Mouse (Mus musculus): ENCODE data around the gene Mfsd12. TPM values are rescaled to one million over a fixed set of nuclear protein-coding genes. Genes with fewer than 3 reads are reported as not detected.

Gene Mfsd12
- polyA plus RNA-seq, 1 experiment from 2014 or later = 9.8 TPM

Small RNAs within 50 kb of the gene (microRNA-seq; reads per million reads assigned to microRNA genes)
- not detected for gene Mir6913 (ENCODE audit: borderline number of aligned reads)

Other genes with a start within 250 kb of the Mfsd12 start
- gene Zbtb7a, start 222.3 kb upstream of the Mfsd12 start, polyA plus RNA-seq (2014; fragmentation: Nextera tagmentation; extraction: Ambion mirVana) = 24.1 and 25.9 TPM in 2 replicates
- gene Pias4, start 189.6 kb upstream of the Mfsd12 start, polyA plus RNA-seq (2014; fragmentation: Nextera tagmentation; extraction: Ambion mirVana) = 33.2 and 35.6 TPM in 2 replicates
- 549 and 578 TPM in 2 replicates for gene Eef2, start 180.9 kb upstream of the Mfsd12 start, polyA plus RNA-seq (2014; fragmentation: Nextera tagmentation; extraction: Ambion mirVana)
- gene Dapk3, start 174.5 kb upstream of the Mfsd12 start, polyA plus RNA-seq (2014; fragmentation: Nextera tagmentation; extraction: Ambion mirVana) = 53.4 and 58.3 TPM in 2 replicates
- not detected in 2 replicates for gene 4930442H23Rik, start 173.6 kb upstream of the Mfsd12 start, polyA plus RNA-seq (2014; fragmentation: Nextera tagmentation; extraction: Ambion mirVana)
- gene Nmrk2, start 155.4 kb upstream of the Mfsd12 start, polyA plus RNA-seq (2014; fragmentation: Nextera tagmentation; extraction: Ambion mirVana) = 1.2 and 1.7 TPM in 2 replicates
- gene Atcay, start 126.7 kb upstream of the Mfsd12 start, polyA plus RNA-seq (2014; fragmentation: Nextera tagmentation; extraction: Ambion mirVana) = 2.3 and 2.4 TPM in 2 replicates
- 6.5 and 9.7 TPM in 2 replicates for gene Zfr2, start 124.3 kb upstream of the Mfsd12 start, polyA plus RNA-seq (2014; fragmentation: Nextera tagmentation; extraction: Ambion mirVana)
- gene Matk, start 104.6 kb upstream of the Mfsd12 start, polyA plus RNA-seq (2014; fragmentation: Nextera tagmentation; extraction: Ambion mirVana) = 4.9 and 5.4 TPM in 2 replicates
- 196 and 206 TPM in 2 replicates for gene Mrpl54, start 90.6 kb upstream of the Mfsd12 start, polyA plus RNA-seq (2014; fragmentation: Nextera tagmentation; extraction: Ambion mirVana)
- gene Apba3, start 90.5 kb upstream of the Mfsd12 start, polyA plus RNA-seq (2014; fragmentation: Nextera tagmentation; extraction: Ambion mirVana) = 56.0 and 61.4 TPM in 2 replicates
- 8.1 and 9.9 TPM in 2 replicates for gene Tjp3, start 65.9 kb upstream of the Mfsd12 start, polyA plus RNA-seq (2014; fragmentation: Nextera tagmentation; extraction: Ambion mirVana)
- gene Pip5k1c, start 64.5 kb upstream of the Mfsd12 start, polyA plus RNA-seq (2014; fragmentation: Nextera tagmentation; extraction: Ambion mirVana) = 48.4 and 56.3 TPM in 2 replicates
- 27.0 and 27.5 TPM in 2 replicates for gene Cactin, start 36.4 kb upstream of the Mfsd12 start, polyA plus RNA-seq (2014; fragmentation: Nextera tagmentation; extraction: Ambion mirVana)
- 6.7 and 8.7 TPM in 2 replicates for gene Tbxa2r, start 28.8 kb upstream of the Mfsd12 start, polyA plus RNA-seq (2014; fragmentation: Nextera tagmentation; extraction: Ambion mirVana)
- gene Gipc3, start 14.2 kb upstream of the Mfsd12 start, polyA plus RNA-seq (2014; fragmentation: Nextera tagmentation; extraction: Ambion mirVana) = 0.04 and 0.14 TPM in 2 replicates
- 66.8 and 78.7 TPM in 2 replicates for gene Hmg20b, start 7.0 kb upstream of the Mfsd12 start, polyA plus RNA-seq (2014; fragmentation: Nextera tagmentation; extraction: Ambion mirVana)
- 0.31 and 0.71 TPM in 2 replicates for gene 4930404N11Rik, start 8.3 kb downstream of the Mfsd12 start, polyA plus RNA-seq (2014; fragmentation: Nextera tagmentation; extraction: Ambion mirVana)
- gene Fzr1, start 21.0 kb downstream of the Mfsd12 start, polyA plus RNA-seq (2014; fragmentation: Nextera tagmentation; extraction: Ambion mirVana) = 69.5 and 90.1 TPM in 2 replicates
- 61.4 and 67.1 TPM in 2 replicates for gene Dohh, start 26.9 kb downstream of the Mfsd12 start, polyA plus RNA-seq (2014; fragmentation: Nextera tagmentation; extraction: Ambion mirVana)
- 2.4 and 2.6 TPM in 2 replicates for gene Gm48551, start 27.0 kb downstream of the Mfsd12 start, polyA plus RNA-seq (2014; fragmentation: Nextera tagmentation; extraction: Ambion mirVana)
- 0.77 and 0.88 TPM in 2 replicates for gene Gm48552, start 31.5 kb downstream of the Mfsd12 start, polyA plus RNA-seq (2014; fragmentation: Nextera tagmentation; extraction: Ambion mirVana)
- gene Smim24, start 35.6 kb downstream of the Mfsd12 start, polyA plus RNA-seq (2014; fragmentation: Nextera tagmentation; extraction: Ambion mirVana) = 3.9 and 4.1 TPM in 2 replicates
- 100.0 and 103 TPM in 2 replicates for gene Nfic, start 98.1 kb downstream of the Mfsd12 start, polyA plus RNA-seq (2014; fragmentation: Nextera tagmentation; extraction: Ambion mirVana)
- gene Celf5, start 125.2 kb downstream of the Mfsd12 start, polyA plus RNA-seq (2014; fragmentation: Nextera tagmentation; extraction: Ambion mirVana) = 1.4 and 1.9 TPM in 2 replicates
- 64.7 and 82.4 TPM in 2 replicates for gene Ncln, start 138.9 kb downstream of the Mfsd12 start, polyA plus RNA-seq (2014; fragmentation: Nextera tagmentation; extraction: Ambion mirVana)
- 0.65 and 0.73 TPM in 2 replicates for gene S1pr4, start 142.6 kb downstream of the Mfsd12 start, polyA plus RNA-seq (2014; fragmentation: Nextera tagmentation; extraction: Ambion mirVana)
- gene Gna15, start 166.7 kb downstream of the Mfsd12 start, polyA plus RNA-seq (2014; fragmentation: Nextera tagmentation; extraction: Ambion mirVana) = 3.1 and 4.5 TPM in 2 replicates
- 87.7 and 88.4 TPM in 2 replicates for gene Gna11, start 187.7 kb downstream of the Mfsd12 start, polyA plus RNA-seq (2014; fragmentation: Nextera tagmentation; extraction: Ambion mirVana)
- gene Aes, start 202.0 kb downstream of the Mfsd12 start, polyA plus RNA-seq (2014; fragmentation: Nextera tagmentation; extraction: Ambion mirVana) = 387 and 412 TPM in 2 replicates
- 30.2 and 39.4 TPM in 2 replicates for gene Tle2, start 217.1 kb downstream of the Mfsd12 start, polyA plus RNA-seq (2014; fragmentation: Nextera tagmentation; extraction: Ambion mirVana)
- 17.1 and 17.8 TPM in 2 replicates for gene Tle6, start 243.6 kb downstream of the Mfsd12 start, polyA plus RNA-seq (2014; fragmentation: Nextera tagmentation; extraction: Ambion mirVana)
- gene BC025920, start 248.8 kb downstream of the Mfsd12 start, polyA plus RNA-seq (2014; fragmentation: Nextera tagmentation; extraction: Ambion mirVana) = 0.20 and 0.61 TPM in 2 replicates